Mouse (Mus musculus) forebrain, embryonic 16.5 days (tissue): ENCODE data around the gene Hemgn. TPM values are rescaled to one million over a fixed set of nuclear protein-coding genes. Genes with fewer than 3 reads are reported as not detected.

ENCODE experiments used
- ATAC-seq: fragments of 200-750 bp; cut with Nextera tagmentation; 2 replicates; pipeline ENCODE4 v1.8.0; 2017; ENCODE audit warnings: mild to moderate bottlenecking, moderate library complexity
- H3K27ac ChIP-seq: fragments of 300-500 bp; sonication (generic); 2 replicates; pipeline ENCODE4 v1.5.1; 2014; ENCODE audit warnings: low read length, control low read depth
- H3K27me3 ChIP-seq: fragments of 300-500 bp; sonication (generic); replicated peaks from 2 replicates; pipeline ENCODE4 v1.6.1; 2014; ENCODE audit warnings: low read length; ENCODE audit not compliant: control insufficient read depth, insufficient read depth
- H3K36me3 ChIP-seq: fragments of 300-500 bp; sonication (generic); 2 replicates; pipeline ENCODE4 v1.6.1; 2014; ENCODE audit not compliant: control insufficient read depth, insufficient read depth
- H3K4me1 ChIP-seq: fragments of 300-500 bp; sonication (generic); replicated peaks from 2 replicates; pipeline ENCODE4 v1.6.1; 2014; ENCODE audit warnings: low read length; ENCODE audit not compliant: control insufficient read depth, insufficient read depth
- H3K4me2 ChIP-seq: fragments of 300-500 bp; sonication (generic); 2 replicates; pipeline ENCODE4 v1.6.1; 2014; ENCODE audit warnings: mild to moderate bottlenecking, low read length, control low read depth
- H3K4me3 ChIP-seq: fragments of 300-500 bp; sonication (generic); replicated peaks from 2 replicates; pipeline ENCODE4 v1.5.1; 2014; ENCODE audit warnings: mild to moderate bottlenecking, low read length, control low read depth
- H3K9ac ChIP-seq: fragments of 300-500 bp; sonication (generic); replicated peaks from 2 replicates; pipeline ENCODE4 v1.6.1; 2014; ENCODE audit warnings: low read depth, low read length, control low read depth
- H3K9me3 ChIP-seq: fragments of 300-500 bp; sonication (generic); 2 replicates; pipeline ENCODE4 v1.6.1; 2016; ENCODE audit warnings: low read length; ENCODE audit not compliant: control insufficient read depth
- WGBS: fragments of 180-500 bp; shearing (Covaris S2); extraction: QIAGEN DNeasy Blood & Tissue Kit; methylation state at CpG from one replicate; pipeline ENCODE4 v1.1.7; 2014; 5-methylcytosine and 5-hydroxymethylcytosine counted together
- polyA plus RNA-seq: library from polyadenylated mRNA; unstranded; fragments of >200 nt; fragmentation: Nextera tagmentation; extraction: Ambion mirVana; gene quantifications from 2 replicates; pipeline ENCODE4 v1.2.1, GENCODE M21; 2015

Gene Hemgn
- polyA plus RNA-seq, 1 experiment from 2014 or later, result 0.09 TPM

DNA sequence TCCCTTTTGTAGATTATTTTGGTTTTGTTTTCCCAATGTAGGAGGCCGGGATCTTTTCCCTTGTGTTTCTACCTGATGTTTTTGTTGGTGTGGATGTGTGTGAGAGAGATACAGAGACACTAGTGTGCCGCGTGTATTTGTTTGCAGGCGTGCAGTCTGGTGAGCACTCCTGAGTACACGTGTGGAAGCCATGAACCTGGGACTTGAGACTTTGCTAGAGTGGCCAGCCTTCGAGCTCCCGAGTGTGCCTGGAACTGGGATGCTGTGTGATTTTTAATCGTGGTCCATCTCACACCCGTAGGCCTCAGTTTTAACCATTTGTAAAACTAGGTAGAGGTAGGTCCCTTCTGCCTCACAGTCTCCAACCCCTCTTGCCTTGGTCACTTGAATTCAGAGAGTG, 64.4 kb downstream of the Hemgn start:
- Histone ChIP-seq H3K4me1 (peaks cover 12% of the 10 kb centered on the region), H3K27me3 (peaks cover 63% of the 10 kb centered on the region), H3K36me3 (no peaks in the 10 kb centered on the region), H3K4me3 (no peak overlapping the region), H3K4me2 (no peak overlapping the region), H3K9me3 (no peaks in the 10 kb centered on the region), H3K27ac (no peak overlapping the region), H3K9ac (no peak overlapping the region)
- WGBS, result 16% methylated on average over 9 of the region's 9 CpGs
- ATAC-seq, result no peak

- peak; percentile 27; the same call in 1 of the 2 replicates for ATAC-seq
- Histone ChIP-seq H3K4me2 (no peak overlapping the region), H3K36me3 (no peaks in the 10 kb centered on the region), H3K9ac (no peak overlapping the region), H3K27me3 (peaks cover 74% of the 10 kb centered on the region), H3K9me3 (no peaks in the 10 kb centered on the region), H3K4me3 (no peak overlapping the region), H3K27ac (no peak overlapping the region), H3K4me1 (peaks cover 13% of the 10 kb centered on the region)
- WGBS, result under 1% methylated on average over 41 of the region's 41 CpGs
Observed at GRCm38 (mm10) chr4:46347580-46348515, 65.5 kb downstream of the Hemgn start.

- WGBS, result 7% methylated on average over 4 of the region's 4 CpGs
- Histone ChIP-seq H3K9ac (no peak overlapping the region), H3K9me3 (no peaks in the 10 kb centered on the region), H3K4me1 (peaks cover 15% of the 10 kb centered on the region), H3K4me3 (no peak overlapping the region), H3K27ac (no peak overlapping the region), H3K36me3 (no peaks in the 10 kb centered on the region), H3K27me3 (peaks cover 79% of the 10 kb centered on the region), H3K4me2 (no peak overlapping the region)
- ATAC-seq, result no peak
Observed at GRCm38 (mm10) chr4:46347141-46347540, 66.2 kb downstream of the Hemgn start.

DNA sequence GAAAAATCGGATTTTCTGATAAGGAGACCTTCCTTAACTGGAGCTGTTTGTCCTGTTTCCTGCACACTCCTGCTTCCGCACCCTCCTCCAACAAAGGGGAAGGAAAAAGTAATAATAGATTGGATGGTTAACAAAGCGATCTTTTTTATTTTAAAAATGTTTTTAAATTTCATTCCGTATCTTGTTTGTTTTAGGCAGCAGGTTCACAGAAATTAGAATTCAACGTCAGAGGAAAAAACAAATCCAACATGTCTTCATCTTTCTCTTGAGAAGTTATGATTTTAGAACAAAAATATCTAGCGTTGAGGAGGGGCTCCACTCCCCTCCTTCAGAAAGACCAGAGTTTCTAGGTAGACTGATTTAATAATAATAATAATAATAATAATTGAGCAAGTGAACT, 67.1 kb downstream of the Hemgn start:
- Histone ChIP-seq H3K27me3 (peaks cover 78% of the 10 kb centered on the region), H3K4me1 (peaks cover 15% of the 10 kb centered on the region), H3K36me3 (no peaks in the 10 kb centered on the region), H3K9me3 (no peaks in the 10 kb centered on the region), H3K27ac (no peak overlapping the region), H3K9ac (no peak overlapping the region), H3K4me3 (no peak overlapping the region), H3K4me2 (no peak overlapping the region)
- 21% methylated on average over 6 of the region's 6 CpGs for WGBS
- no peak for ATAC-seq

DNA sequence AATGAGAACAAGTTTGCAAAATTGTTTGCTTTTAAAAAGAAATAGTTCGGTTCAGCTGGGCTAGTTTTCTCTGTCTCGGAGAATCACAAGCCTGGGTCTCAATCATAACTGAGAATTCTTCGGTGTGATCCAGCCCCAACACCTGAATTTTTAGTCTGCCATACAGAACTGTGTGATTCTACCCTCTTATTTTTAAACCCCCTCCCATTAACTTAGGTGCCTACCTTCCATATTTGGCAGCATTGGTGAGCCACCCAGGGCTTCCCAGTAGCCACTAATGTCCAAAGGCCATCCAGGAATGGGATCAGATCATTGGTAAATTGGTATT, 67.6 kb downstream of the Hemgn start:
- no peak for ATAC-seq
- WGBS, result 16% methylated on average over 3 of the region's 3 CpGs
- H3K9me3 ChIP-seq, result no peaks in the 10 kb centered on the region
- peaks cover 81% of the 10 kb centered on the region for H3K27me3 ChIP-seq
- H3K9ac ChIP-seq, result no peak overlapping the region
- no peak overlapping the region for H3K4me2 ChIP-seq
- peaks cover 15% of the 10 kb centered on the region for H3K4me1 ChIP-seq
- no peak overlapping the region for H3K27ac ChIP-seq
- no peaks in the 10 kb centered on the region for H3K36me3 ChIP-seq
- H3K4me3 ChIP-seq, result no peak overlapping the region

GRCm38 (mm10) chr4:46345056-46345772, 68.1 kb downstream of the Hemgn start:
- 2% methylated on average over 67 of the region's 67 CpGs for WGBS
- no peak overlapping the region for H3K9ac ChIP-seq
- no peak overlapping the region; the same call in 1 of the 2 replicates for H3K4me2 ChIP-seq
- peaks cover 15% of the 10 kb centered on the region for H3K4me1 ChIP-seq
- no peak for ATAC-seq
- H3K9me3 ChIP-seq, result no peaks in the 10 kb centered on the region
- no peak overlapping the region for H3K27ac ChIP-seq
- no peaks in the 10 kb centered on the region for H3K36me3 ChIP-seq
- no peak overlapping the region for H3K4me3 ChIP-seq
- H3K27me3 ChIP-seq, result peaks cover 81% of the 10 kb centered on the region

DNA sequence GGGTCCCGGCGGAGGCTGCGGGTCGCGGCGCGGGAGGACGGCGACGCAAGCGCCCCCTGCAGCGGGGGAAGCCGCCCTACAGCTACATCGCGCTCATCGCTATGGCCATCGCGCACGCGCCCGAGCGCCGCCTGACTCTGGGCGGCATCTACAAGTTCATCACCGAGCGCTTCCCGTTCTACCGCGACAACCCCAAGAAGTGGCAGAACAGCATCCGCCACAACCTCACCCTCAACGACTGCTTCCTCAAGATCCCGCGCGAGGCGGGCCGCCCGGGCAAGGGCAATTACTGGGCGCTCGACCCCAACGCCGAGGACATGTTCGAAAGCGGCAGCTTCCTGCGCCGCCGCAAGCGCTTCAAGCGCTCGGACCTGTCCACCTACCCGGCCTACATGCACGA, 69.0 kb downstream of the Hemgn start:
- no peak overlapping the region for H3K27ac ChIP-seq
- H3K4me3 ChIP-seq, result peak overlapping the region; percentile 43
- peak; percentile 24; the same call in 1 of the 2 replicates for ATAC-seq
- peaks cover 75% of the 10 kb centered on the region for H3K27me3 ChIP-seq
- peak overlapping the region; percentile 58 for H3K4me2 ChIP-seq
- H3K36me3 ChIP-seq, result no peaks in the 10 kb centered on the region
- H3K9me3 ChIP-seq, result no peaks in the 10 kb centered on the region
- WGBS, result under 1% methylated on average over 47 of the region's 51 CpGs
- H3K9ac ChIP-seq, result peak overlapping the region; percentile 20; the same call in 1 of the 2 replicates
- peaks cover 18% of the 10 kb centered on the region for H3K4me1 ChIP-seq

Other genes with a start within 250 kb of the Hemgn start
- 30.0 and 33.3 TPM in 2 replicates for gene Xpa, start 217.2 kb downstream of the Hemgn start, polyA plus RNA-seq
- not detected in 2 replicates for gene Foxe1, start 69.9 kb downstream of the Hemgn start, polyA plus RNA-seq
- gene Trmo, start 24.1 kb downstream of the Hemgn start, polyA plus RNA-seq, result 12.7 and 13.4 TPM in 2 replicates
- 105 and 114 TPM in 2 replicates for gene Anp32b, start 37.4 kb upstream of the Hemgn start, polyA plus RNA-seq
- 81.1 and 85.5 TPM in 2 replicates for gene Nans, start 75.7 kb upstream of the Hemgn start, polyA plus RNA-seq
- 0.85 and 1.4 TPM in 2 replicates for gene Trim14, start 122.6 kb upstream of the Hemgn start, polyA plus RNA-seq
- gene Coro2a, start 188.7 kb upstream of the Hemgn start, polyA plus RNA-seq, result 5.6 and 7.6 TPM in 2 replicates
- gene Tbc1d2, start 236.7 kb upstream of the Hemgn start, polyA plus RNA-seq, result 0.68 and 0.79 TPM in 2 replicates